Mouse (Mus musculus): ENCODE results near the gene Vmn1r53. TPM values are rescaled to one million over a fixed set of nuclear protein-coding genes. Genes with fewer than 3 reads are reported as not detected.
"Not testable (repeated sequence)": the region's sequence is repeated elsewhere in the genome, so short reads cannot be mapped to it uniquely, and the experiment has no call there.

Vmn1r53 gene
- not detected for total RNA-seq (2021)
- long read RNA-seq, experiment 1, result 0 reads
- long read RNA-seq, experiment 2, result 0 reads

DNA sequence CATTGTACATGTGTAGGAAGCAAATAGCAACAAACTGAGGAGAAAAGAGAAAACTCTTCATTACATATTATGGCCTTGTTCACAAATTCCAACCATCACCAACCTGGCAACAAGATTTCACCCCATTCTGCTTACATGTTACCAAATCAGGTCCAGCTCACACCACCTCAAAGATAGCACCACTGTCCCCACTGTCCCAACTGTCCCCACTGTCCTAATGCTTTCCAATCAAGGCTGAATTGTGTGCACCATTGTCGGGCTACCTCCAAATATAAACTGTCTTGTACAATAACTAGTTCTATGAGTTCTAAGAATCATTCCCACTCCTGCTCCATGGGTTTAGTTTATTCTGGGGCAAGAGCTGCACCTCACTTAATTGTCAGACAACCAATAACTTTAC lies at the start of gene Vmn1r53:
Vmn1r53 (minus strand) TSS at position 101 of the 400 bp plus-strand sequence.
- intact Hi-C loops (cut with DNase I; ENCODE audit: low total_unique reads), result no loop called here
- DNase-seq, result no peak

DNA sequence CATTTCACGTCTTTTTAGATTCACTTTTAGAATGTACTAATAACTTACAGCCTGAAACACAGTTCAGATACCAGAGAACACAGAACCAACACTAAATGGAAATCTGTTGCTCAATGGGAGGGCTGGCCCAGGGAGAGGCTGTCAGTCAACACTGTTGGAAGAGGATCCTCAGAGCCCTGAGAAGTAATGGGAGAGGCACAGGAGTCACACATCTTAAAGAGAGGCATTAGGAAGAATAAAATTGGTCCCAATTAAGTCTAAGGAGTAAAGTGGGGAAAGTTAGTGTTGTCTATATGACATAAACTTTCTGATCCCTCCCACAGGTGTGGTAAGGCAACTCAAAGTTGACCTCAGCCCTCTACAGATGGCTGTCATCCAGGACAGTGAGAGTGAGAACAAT lies 21.8 kb upstream of the Vmn1r53 start, which contains the start of gene Vmn1r54:
Vmn1r54 (plus strand) TSS at position 301 of the 400 bp plus-strand sequence.
- intact Hi-C loops (cut with DNase I; ENCODE audit: low total_unique reads), result no loop called here
- no peak for DNase-seq

DNA sequence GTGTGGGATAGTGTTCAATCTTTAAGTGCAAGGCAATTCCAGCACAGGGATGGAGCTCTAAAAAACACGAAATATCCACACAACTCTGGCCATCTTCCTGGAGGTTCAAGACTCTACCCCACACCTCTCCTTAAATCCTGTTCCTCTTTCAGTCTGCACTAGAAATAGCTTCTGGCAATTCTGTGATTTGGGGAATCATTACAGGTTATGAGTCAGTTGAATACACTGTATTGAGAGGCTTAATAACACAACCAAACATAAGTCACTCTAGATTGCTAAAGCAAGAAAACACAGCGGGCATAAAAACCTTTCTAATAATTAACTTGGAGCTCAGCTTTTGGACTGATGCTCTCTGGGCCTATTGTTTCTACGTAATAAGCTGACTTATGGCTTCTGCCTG lies 19.8 kb upstream of the Vmn1r53 start:
- no peak for DNase-seq
- intact Hi-C loops (cut with DNase I; ENCODE audit: low total_unique reads), result no loop called here

DNA sequence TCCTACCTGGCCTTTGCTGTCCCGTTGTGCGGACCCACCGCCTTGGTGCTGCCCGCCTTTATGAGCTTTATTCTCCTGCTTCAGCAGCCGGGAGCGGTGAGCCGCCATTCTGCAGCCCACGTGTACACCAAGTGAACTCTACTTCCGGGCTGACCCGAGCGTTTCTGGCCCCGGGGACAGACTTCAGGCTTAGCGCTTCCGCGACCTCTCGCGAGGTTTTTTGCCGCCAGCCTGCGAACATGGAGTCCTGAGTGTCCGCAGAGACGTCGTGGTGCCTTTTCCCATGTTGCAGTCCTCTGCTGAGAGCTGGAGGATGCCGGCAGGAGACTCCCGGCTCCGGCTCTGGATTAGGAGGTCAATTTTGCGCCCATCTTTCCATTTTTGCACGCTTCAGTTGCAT lies 8.4 kb upstream of the Vmn1r53 start:
- no peak for DNase-seq
- intact Hi-C loops (cut with DNase I; ENCODE audit: low total_unique reads), result no loop called here

DNA sequence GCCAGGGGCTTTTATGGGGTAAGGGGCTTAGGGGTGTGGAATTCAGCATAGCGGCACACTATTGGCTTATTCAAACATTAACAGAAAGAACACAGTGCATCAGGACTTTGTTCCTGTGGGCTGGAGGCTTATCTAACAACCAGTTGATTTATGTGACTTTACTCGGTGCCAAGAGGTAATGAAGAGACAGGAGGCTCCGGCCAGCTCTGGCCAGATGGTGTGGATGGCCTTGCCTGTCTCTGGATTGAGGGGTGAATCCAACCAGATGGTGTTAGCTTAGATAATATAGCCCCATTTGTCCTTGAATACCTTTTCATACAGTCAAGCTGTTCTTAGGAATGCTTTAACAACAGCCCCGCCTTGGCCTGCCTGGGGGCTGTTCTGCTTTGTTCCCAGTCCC lies 7.9 kb upstream of the Vmn1r53 start:
- intact Hi-C loops (cut with DNase I; ENCODE audit: low total_unique reads); DNase-seq: not testable (repeated sequence)

DNA sequence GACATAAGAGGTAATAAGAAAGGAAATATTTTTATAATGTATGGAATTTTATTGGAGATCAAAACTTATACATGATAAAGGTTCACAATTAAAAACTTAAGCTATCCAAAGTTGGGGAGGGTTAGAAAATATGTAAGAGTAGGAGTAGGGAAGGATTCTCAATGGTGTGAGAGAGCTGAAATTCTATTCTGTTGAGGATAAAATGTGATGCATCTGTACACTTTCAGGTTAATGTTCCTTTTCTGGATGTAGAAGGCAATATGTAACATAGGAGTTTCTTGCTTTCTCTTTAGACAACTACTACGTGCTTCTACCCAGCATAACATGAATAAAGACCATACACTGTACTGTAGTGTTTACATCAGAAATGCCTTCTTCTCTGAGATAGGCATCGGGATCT lies 21.7 kb downstream of the Vmn1r53 start, which contains the start of gene V1ra8:
V1ra8 (plus strand) TSS at position 301 of the 400 bp plus-strand sequence.
- intact Hi-C loops (cut with DNase I; ENCODE audit: low total_unique reads); DNase-seq: not testable (repeated sequence)

DNA sequence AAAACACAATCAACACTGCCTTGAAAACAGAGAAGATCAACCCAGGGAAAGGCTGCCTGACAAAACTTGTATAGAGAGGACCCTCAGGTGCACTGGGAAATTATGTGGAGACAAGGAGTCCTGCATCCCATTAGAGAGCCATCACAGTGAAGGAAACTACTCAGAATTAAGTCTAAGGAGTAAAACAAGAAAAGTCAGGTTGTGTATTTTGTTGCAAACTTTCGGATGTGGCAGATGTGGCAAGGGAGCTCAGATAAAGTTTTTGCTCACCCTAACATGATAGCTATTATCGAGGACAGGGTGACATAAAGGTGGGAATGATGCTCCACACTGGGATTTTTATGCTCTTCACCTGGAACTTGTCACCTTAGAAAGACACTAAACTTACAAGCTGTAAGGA lies 49.7 kb downstream of the Vmn1r53 start, which contains the start of gene Vmn1r52:
Vmn1r52 (plus strand) TSS at position 301 of the 400 bp plus-strand sequence.
- intact Hi-C loops (cut with DNase I; ENCODE audit: low total_unique reads), result no loop called here
- no peak for DNase-seq

Other genes with a start within 250 kb of the Vmn1r53 start
- not detected for gene Vmn1r47, start 208.3 kb downstream of the Vmn1r53 start, total RNA-seq (2021)
- gene Vmn1r48, start 187.6 kb downstream of the Vmn1r53 start, total RNA-seq (2021), result not detected
- not detected for gene Vmn1r49, start 145.9 kb downstream of the Vmn1r53 start, total RNA-seq (2021)
- not detected for gene Vmn1r50, start 123.0 kb downstream of the Vmn1r53 start, total RNA-seq (2021)
- gene Vmn1r51, start 101.8 kb downstream of the Vmn1r53 start, total RNA-seq (2021), result not detected
- not detected for gene Vmn1r52, start 49.6 kb downstream of the Vmn1r53 start, total RNA-seq (2021)
- gene V1ra8, start 21.6 kb downstream of the Vmn1r53 start, total RNA-seq (2021), result not detected
- gene Vmn1r54, start 21.9 kb upstream of the Vmn1r53 start, total RNA-seq (2021), result not detected
- gene BC048671, start 76.8 kb upstream of the Vmn1r53 start, total RNA-seq (2021), result not detected
- under 1 TPM; 0.44 to 0.82 TPM for gene Chst13, start 100.7 kb upstream of the Vmn1r53 start, total RNA-seq (2021)
- gene Uroc1, start 108.8 kb upstream of the Vmn1r53 start, total RNA-seq (2021), result not detected
- gene Zxdc, start 145.1 kb upstream of the Vmn1r53 start, total RNA-seq (2021), result 10 to 100 TPM; 12.0 to 13.6 TPM
- under 1 TPM; 0.29 to 0.84 TPM for gene Cfap100, start 204.4 kb upstream of the Vmn1r53 start, total RNA-seq (2021)
- gene Klf15, start 238.1 kb upstream of the Vmn1r53 start, total RNA-seq (2021), result 10 to 100 TPM; 15.2 to 39.8 TPM